Mouse (Mus musculus): ENCODE results near the gene Maml2.

- TF ChIP-seq EP300 (IDR thresholded peaks at IDR 0.05) (no peak), CTCF (IDR thresholded peaks at IDR 0.05) (no peak)
These were observed 246.4 kb downstream of the Maml2 start for GRCm38 (mm10) chr9:13544133-13544532.

Measured in lung, postnatal 0 days (tissue).